Mouse (Mus musculus) liver, embryonic 11.5 days (tissue): ENCODE data around the gene Tanc2. TPM values are rescaled to one million over a fixed set of nuclear protein-coding genes. Genes with fewer than 3 reads are reported as not detected.

Source experiments
- ATAC-seq: fragments of 200-750 bp; cut with Nextera tagmentation; replicated peaks from 2 replicates; pipeline ENCODE4 v1.8.0; 2017; ENCODE audit warnings: moderate number of reproducible peaks, mild to moderate bottlenecking, moderate TSS enrichment, moderate library complexity; ENCODE audit not compliant: low FRiP score
- DNase-seq: peaks from one replicate; pipeline ENCODE4 v3.0.0-alpha.2; 2017; ENCODE audit warnings: low spot score
- H3K27ac ChIP-seq: fragments of 300-500 bp; sonication (generic); 2 replicates; pipeline ENCODE4 v1.5.1; 2014; ENCODE audit warnings: mild to moderate bottlenecking, low read depth, low read length, control low read depth
- H3K27me3 ChIP-seq: fragments of 300-500 bp; sonication (generic); replicated peaks from 2 replicates; pipeline ENCODE4 v1.6.1; 2014; ENCODE audit warnings: low read length, mixed read lengths; ENCODE audit not compliant: control insufficient read depth, insufficient read depth
- H3K36me3 ChIP-seq: fragments of 300-500 bp; sonication (generic); 2 replicates; pipeline ENCODE4 v1.6.1; 2014; ENCODE audit warnings: mild to moderate bottlenecking, low read length, moderate library complexity, mixed read lengths; ENCODE audit not compliant: control insufficient read depth, insufficient read depth
- H3K4me1 ChIP-seq: fragments of 300-500 bp; sonication (generic); replicated peaks from 2 replicates; pipeline ENCODE4 v1.6.1; 2014; ENCODE audit warnings: low read length, mixed read lengths; ENCODE audit not compliant: control insufficient read depth, insufficient read depth
- H3K4me2 ChIP-seq: fragments of 300-500 bp; sonication (generic); 2 replicates; pipeline ENCODE4 v1.6.1; 2014; ENCODE audit warnings: mild to moderate bottlenecking, control low read depth, moderate library complexity
- H3K4me3 ChIP-seq: fragments of 300-500 bp; sonication (generic); 2 replicates; pipeline ENCODE4 v1.5.1; 2014; ENCODE audit warnings: low read depth, low read length, control low read depth
- H3K9ac ChIP-seq: fragments of 300-500 bp; sonication (generic); 2 replicates; pipeline ENCODE4 v1.6.1; 2014; ENCODE audit warnings: low read depth, low read length, control low read depth
- H3K9me3 ChIP-seq: fragments of 300-500 bp; sonication (generic); 2 replicates; pipeline ENCODE4 v1.6.1; 2016; ENCODE audit warnings: low read length, inconsistent platforms, mixed read lengths; ENCODE audit not compliant: control insufficient read depth
- WGBS: fragments of 180-500 bp; shearing (Covaris S2); extraction: QIAGEN DNeasy Blood & Tissue Kit; methylation state at CpG from one replicate; pipeline ENCODE4 v1.1.7; 2014; 5-methylcytosine and 5-hydroxymethylcytosine counted together
- polyA plus RNA-seq: library from polyadenylated mRNA; unstranded; fragments of >200 nt; fragmentation: Nextera tagmentation; extraction: Ambion mirVana; gene quantifications from 2 replicates; pipeline ENCODE4 v1.2.1, GENCODE M21; 2014

The Tanc2 gene
- polyA plus RNA-seq, 1 experiment from 2014 or later, result 6.9 TPM

DNA sequence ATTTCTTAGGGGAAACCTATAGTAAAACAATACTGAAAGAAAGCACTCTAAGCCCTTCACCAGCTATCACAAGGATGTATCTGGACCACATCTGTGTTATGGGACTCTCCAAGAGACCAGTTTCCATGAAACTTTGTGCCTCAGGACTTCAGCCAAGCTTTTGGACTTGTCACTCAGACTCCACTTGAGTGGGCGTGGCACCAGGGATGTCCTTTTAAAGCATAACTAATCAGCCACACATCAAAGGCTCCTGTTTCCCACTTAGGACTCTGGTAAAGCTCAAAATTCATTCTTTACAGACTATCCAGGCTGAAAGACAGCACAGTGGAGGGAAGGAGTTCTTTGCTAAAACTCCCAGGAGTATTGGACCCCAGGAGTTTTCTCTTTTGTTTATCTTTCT is 89.2 kb downstream of the Tanc2 start:
- DNase-seq (no peak), ATAC-seq (no peak)
- WGBS, result 82% methylated on average over 1 of the region's 1 CpGs
- Histone ChIP-seq H3K36me3 (no peaks in the 10 kb centered on the region), H3K27ac (no peak overlapping the region), H3K9ac (no peak overlapping the region), H3K27me3 (no peaks in the 10 kb centered on the region), H3K4me3 (no peak overlapping the region), H3K9me3 (no peaks in the 10 kb centered on the region), H3K4me1 (no peaks in the 10 kb centered on the region), H3K4me2 (no peak overlapping the region)

DNA sequence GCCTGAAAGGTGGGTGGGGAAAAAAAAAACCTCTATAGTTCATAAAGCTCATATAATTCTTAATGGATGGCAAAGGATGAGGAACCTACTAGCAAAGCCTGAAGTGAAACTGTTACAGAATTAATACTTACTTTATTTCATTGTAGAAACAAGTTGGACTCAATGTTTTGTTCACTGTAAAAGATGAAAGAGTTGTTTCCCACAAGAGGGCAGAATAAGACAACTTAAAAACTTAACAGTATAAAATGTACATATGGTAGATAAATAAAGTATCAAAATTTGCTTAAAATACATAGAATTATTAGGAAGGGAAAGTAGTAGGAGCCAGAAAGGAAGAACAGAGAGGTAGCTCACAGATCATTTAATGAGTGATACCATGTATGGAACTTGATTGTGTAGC is 95.0 kb downstream of the Tanc2 start:
- no peaks in the 10 kb centered on the region for H3K4me1 ChIP-seq
- DNase-seq (no peak), ATAC-seq (no peak)
- H3K9me3 ChIP-seq, result no peaks in the 10 kb centered on the region
- no peak overlapping the region for H3K4me2 ChIP-seq
- H3K27me3 ChIP-seq, result no peaks in the 10 kb centered on the region
- no peaks in the 10 kb centered on the region for H3K36me3 ChIP-seq
- no peak overlapping the region for H3K4me3 ChIP-seq
- no peak overlapping the region for H3K27ac ChIP-seq
- no peak overlapping the region for H3K9ac ChIP-seq

DNA sequence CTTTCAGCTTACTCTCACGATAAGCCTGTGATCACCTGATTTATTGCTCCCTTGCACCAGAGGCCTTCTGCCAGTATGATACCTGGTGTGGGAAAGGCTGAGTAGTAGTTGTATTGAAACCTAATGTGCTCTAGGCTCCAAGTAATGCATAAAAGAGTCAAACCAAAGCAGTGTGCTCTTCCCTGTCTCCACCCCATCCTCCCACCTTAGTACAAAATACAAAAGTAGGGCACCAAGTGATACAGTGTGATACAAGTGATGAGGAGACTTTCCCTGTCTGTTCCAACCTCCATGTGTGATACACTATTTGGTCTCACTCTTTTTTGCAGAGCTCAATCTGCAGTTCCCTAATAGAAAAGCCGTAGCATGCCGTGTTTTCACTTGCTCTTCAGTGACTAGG is 110.7 kb downstream of the Tanc2 start:
- DNase-seq (no peak), ATAC-seq (no peak)
- no peaks in the 10 kb centered on the region for H3K4me1 ChIP-seq
- no peak overlapping the region for H3K27ac ChIP-seq
- H3K36me3 ChIP-seq, result no peaks in the 10 kb centered on the region
- no peak overlapping the region for H3K4me3 ChIP-seq
- H3K27me3 ChIP-seq, result no peaks in the 10 kb centered on the region
- no peaks in the 10 kb centered on the region for H3K9me3 ChIP-seq
- H3K4me2 ChIP-seq, result no peak overlapping the region
- H3K9ac ChIP-seq, result no peak overlapping the region
- 76% methylated on average over 3 of the region's 3 CpGs for WGBS

DNA sequence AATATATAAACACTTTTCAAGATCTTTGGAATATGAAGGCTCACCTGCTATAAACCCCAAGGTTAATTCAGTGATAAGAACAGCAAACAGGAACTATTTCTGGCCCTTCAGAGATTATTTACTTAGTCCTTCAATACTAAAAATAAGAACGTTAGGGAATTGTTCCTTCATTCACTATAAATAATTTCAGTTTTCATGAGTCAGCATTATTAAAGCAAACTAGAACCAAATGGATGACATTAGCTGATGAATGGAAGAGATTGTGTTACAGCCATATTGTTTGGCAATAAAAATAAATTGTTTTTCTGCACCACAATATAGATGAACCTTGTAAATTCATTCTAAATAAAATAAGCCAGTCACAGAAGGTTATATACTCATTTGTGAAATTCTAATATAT is 129.9 kb downstream of the Tanc2 start:
- H3K4me1 ChIP-seq, result no peaks in the 10 kb centered on the region
- H3K36me3 ChIP-seq, result no peaks in the 10 kb centered on the region
- no peak overlapping the region for H3K4me2 ChIP-seq
- H3K27me3 ChIP-seq, result no peaks in the 10 kb centered on the region
- H3K4me3 ChIP-seq, result no peak overlapping the region
- DNase-seq (no peak), ATAC-seq (no peak)
- H3K27ac ChIP-seq, result no peak overlapping the region
- WGBS, result 53% methylated on average over 1 of the region's 1 CpGs
- no peak overlapping the region for H3K9ac ChIP-seq
- no peaks in the 10 kb centered on the region for H3K9me3 ChIP-seq

DNA sequence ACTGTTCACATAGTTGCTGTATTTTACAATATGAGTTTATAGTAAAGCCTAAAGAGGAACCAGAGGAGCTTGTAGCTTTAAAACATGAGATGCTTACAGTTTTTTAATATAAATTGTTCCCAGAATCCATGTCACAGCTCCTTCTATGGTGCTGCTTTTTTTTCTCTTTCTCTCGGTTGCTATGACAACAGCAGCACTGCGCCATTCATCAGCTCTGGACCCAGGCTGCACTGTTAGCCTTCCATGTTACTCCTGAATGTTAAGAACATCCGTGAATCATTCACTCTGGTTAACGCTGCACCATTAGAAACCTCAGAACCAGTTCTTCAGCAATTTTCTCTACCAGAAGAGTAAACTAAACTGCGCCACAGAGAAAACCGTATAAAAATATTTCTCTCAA is 141.8 kb downstream of the Tanc2 start:
- no peaks in the 10 kb centered on the region for H3K9me3 ChIP-seq
- no peak for DNase-seq

DNA sequence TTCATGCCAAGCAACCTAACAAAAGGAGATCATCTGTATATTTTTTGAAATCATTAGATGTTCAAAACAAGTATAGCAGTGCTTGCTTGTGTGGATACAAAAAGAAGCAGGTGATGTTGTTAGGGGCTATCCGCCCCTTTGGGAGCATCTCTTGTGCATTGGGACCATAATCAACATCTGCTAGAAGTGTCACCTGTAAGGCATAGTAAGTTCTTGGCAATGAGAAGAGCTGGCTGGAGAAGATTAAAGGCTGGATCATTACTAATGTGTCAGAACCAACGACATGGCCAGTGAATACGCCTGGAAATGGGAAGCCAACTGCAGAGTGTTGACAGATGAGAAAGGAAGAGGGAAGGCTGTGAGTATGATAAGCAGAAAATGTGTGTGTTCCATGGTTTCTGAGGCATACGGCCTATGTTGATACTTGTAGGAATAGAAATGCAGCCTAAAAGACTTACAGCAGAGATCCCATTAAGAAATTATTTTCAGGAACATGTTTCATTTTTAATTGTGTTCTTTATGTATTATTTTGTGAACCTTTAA is 142.3 kb downstream of the Tanc2 start:
- Histone ChIP-seq H3K36me3 (no peaks in the 10 kb centered on the region), H3K9me3 (no peaks in the 10 kb centered on the region), H3K4me2 (no peak overlapping the region), H3K4me1 (no peaks in the 10 kb centered on the region), H3K27me3 (no peaks in the 10 kb centered on the region), H3K27ac (no peak overlapping the region), H3K4me3 (no peak overlapping the region), H3K9ac (no peak overlapping the region)
- ATAC-seq (no peak), DNase-seq (no peak)
- 51% methylated on average over 4 of the region's 4 CpGs for WGBS

More for the DNA sequence above, 141.8 kb downstream of the Tanc2 start:
- Histone ChIP-seq H3K9ac (no peak overlapping the region), H3K27me3 (no peaks in the 10 kb centered on the region), H3K4me2 (no peak overlapping the region), H3K4me1 (no peaks in the 10 kb centered on the region), H3K36me3 (no peaks in the 10 kb centered on the region), H3K4me3 (no peak overlapping the region), H3K27ac (no peak overlapping the region)
- 77% methylated on average over 6 of the region's 6 CpGs for WGBS
- ATAC-seq, result no peak

DNA sequence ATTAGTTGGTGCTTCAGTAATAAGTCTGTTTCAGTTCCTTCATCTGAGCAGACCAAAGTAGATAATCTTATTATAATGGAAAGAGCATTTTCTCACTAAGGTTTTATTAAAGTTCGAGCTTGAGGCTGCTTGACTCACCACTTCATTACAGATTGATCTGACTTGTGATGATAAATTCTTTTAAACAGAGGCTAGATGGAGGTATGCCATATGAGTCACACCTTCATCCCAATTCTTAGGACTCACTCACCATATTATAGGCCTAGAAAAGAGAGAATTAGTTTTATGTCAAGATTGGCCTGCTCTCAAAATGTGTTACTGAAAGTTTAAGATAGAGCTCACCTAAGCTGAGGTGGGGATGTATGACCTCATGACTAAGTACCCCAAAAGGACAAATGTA is 153.4 kb downstream of the Tanc2 start:
- Histone ChIP-seq H3K9me3 (no peaks in the 10 kb centered on the region), H3K27ac (no peak overlapping the region), H3K9ac (no peak overlapping the region), H3K4me1 (no peaks in the 10 kb centered on the region), H3K4me2 (no peak overlapping the region), H3K4me3 (no peak overlapping the region), H3K36me3 (no peaks in the 10 kb centered on the region), H3K27me3 (no peaks in the 10 kb centered on the region)
- WGBS, result 80% methylated on average over 1 of the region's 1 CpGs
- DNase-seq, result no peak
- no peak for ATAC-seq

DNA sequence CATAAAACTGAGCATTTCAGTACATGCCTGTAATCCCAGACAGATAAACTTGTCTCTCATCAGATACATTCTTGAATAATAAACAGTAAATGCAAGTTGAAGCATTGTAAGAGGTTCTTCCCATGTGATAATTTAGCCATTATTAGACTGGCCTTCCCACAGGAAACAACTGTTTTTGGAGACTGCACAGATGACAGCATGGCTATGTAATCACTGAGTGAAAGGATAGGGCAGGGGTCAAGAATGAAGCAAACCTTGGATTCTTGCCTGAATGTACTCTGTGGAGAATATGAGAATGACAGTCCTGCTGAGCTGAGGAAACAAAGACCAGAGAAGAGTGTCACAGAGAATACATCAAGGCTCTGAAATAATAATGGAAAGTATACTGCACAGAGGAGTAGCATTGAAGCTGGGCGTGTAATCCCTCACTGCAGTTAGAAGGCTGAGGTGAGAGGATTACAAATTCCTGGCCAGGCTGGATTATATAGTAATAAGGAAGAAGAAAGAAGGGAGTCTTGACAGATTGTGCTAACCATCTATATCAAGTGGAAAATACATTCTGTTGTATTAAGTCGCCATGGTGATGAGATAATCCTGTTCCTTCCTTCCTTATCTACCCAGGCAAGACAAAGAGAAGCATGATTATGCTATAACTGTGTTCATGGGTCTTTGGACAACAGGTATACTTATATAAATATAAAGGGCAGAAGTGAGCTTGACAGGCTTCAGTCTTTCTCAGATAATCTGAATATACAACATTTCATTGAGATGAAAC is 159.7 kb downstream of the Tanc2 start:
- no peak overlapping the region for H3K9ac ChIP-seq
- H3K36me3 ChIP-seq, result no peaks in the 10 kb centered on the region
- WGBS, result 71% methylated on average over 2 of the region's 2 CpGs
- no peak for ATAC-seq
- no peaks in the 10 kb centered on the region for H3K4me1 ChIP-seq
- no peaks in the 10 kb centered on the region for H3K27me3 ChIP-seq
- H3K27ac ChIP-seq, result no peak overlapping the region
- H3K4me2 ChIP-seq, result no peak overlapping the region
- DNase-seq, result no peak
- no peaks in the 10 kb centered on the region for H3K9me3 ChIP-seq
- H3K4me3 ChIP-seq, result no peak overlapping the region

DNA sequence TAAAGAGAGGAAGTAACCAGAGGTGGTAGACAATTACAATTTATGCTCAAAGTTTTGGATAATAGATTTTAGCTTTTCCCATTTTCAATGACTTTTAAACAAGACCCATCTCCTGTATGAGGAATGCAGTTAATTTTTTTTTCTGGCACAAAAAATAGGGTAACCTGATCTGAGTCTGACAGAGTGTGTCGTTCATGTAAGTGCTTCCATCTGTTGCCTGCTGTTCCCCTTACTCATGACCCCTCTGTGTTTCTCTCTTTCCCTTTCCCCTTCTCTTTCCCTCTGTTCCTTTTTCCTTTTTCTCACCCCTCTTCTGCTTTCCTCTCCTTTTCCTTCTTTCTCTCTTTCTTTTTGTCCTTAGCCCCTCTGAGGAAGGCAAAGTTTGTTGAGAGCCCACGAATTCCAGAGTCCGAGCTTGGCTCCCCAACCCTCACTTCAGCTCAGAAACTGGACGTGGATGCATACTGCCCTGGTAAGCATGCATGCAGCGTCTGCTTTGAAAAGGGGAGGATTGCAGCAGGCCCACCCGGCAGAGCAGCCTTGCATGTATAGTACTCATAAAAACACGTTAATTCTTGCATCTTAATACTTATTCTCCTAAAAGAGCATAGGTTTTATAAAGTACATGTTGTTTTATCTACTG is 168.9 kb downstream of the Tanc2 start:
- Histone ChIP-seq H3K4me2 (no peak overlapping the region), H3K4me1 (no peaks in the 10 kb centered on the region), H3K4me3 (no peak overlapping the region), H3K9me3 (no peaks in the 10 kb centered on the region), H3K27ac (no peak overlapping the region), H3K9ac (no peak overlapping the region), H3K27me3 (no peaks in the 10 kb centered on the region), H3K36me3 (no peaks in the 10 kb centered on the region)
- WGBS, result 61% methylated on average over 7 of the region's 7 CpGs
- DNase-seq, result no peak
- no peak for ATAC-seq
